Mouse (Mus musculus): ENCODE measurements around the gene Glyctk. TPM values are rescaled to one million over a fixed set of nuclear protein-coding genes. Genes with fewer than 3 reads are reported as not detected.

The Glyctk gene
- polyA plus RNA-seq, 1 experiment from 2014 or later, result 1.5 TPM

DNA sequence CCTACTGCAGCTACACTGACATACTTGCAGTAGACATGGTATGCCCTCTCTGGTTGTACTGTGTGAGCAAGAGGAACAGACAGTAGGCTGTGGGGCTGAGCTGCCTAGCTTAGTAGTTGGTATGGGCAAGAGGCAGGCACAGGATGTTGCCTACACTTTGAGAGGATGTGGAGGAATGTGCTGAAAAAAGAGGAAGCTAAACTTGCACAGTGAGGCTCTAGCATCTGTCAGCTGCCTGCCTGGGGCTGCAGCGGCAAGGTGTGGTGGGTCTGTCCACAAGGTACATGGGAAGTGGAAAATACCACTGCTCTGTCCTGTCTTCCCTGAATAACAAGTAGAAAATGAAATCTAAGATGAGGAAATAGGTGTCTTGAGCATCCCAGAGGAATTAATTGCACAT is 35.1 kb upstream of the Glyctk start:
- TF ChIP-seq CTCF (IDR thresholded peaks at IDR 0.05; ENCODE audit: low read depth), result no peak
- peaks cover 87% of the 10 kb centered on the region for H3K36me3 ChIP-seq (ENCODE audit: insufficient read depth)
- no peaks in the 10 kb centered on the region for H3K9me3 ChIP-seq (ENCODE audit: low read depth, low read length)
- no peaks in the 10 kb centered on the region for H3K27me3 ChIP-seq (ENCODE audit: insufficient read depth, low read length)
- peaks cover 5% of the 10 kb centered on the region; the same call in 1 of the 2 replicates for H3K4me1 ChIP-seq (ENCODE audit: insufficient read depth)
- H3K9ac ChIP-seq, result no peak overlapping the region
- no peak for ATAC-seq (ENCODE audit: insufficient read depth)
- no peak for DNase-seq
- no peak overlapping the region for H3K4me2 ChIP-seq
- H3K4me3 ChIP-seq (ENCODE audit: low read depth, low read length), result no peak overlapping the region
- H3K27ac ChIP-seq (ENCODE audit: low read depth), result no peak overlapping the region; the same call in 1 of the 2 replicates
- 85% methylated on average over 1 of the region's 1 CpGs for WGBS

DNA sequence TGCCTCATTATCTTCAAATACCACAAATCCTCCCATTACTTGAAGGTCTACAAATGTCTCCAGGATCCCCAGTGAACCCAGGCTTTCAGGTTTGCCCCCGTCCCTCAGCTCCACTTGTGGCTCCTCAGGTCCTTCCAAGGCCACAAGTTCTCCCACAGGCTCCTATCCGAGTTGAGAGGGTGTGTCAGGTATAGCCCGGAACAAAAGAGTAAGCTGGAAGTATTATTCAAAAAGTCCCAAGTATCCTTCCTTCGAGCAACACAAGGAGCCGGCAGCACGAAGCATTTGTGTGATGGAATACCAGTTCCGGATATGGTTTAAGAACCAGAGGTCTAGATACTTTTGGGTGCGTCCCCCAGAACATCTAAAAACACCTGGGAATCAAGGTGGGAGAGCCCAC is 34.1 kb upstream of the Glyctk start:
- H3K27ac ChIP-seq (ENCODE audit: low read depth), result no peak overlapping the region
- no peak for TF ChIP-seq CTCF (IDR thresholded peaks at IDR 0.05; ENCODE audit: low read depth)
- ATAC-seq (ENCODE audit: insufficient read depth) (no peak), DNase-seq (no peak)
- no peaks in the 10 kb centered on the region for H3K9me3 ChIP-seq (ENCODE audit: low read depth, low read length)
- peaks cover 88% of the 10 kb centered on the region for H3K36me3 ChIP-seq (ENCODE audit: insufficient read depth)
- no peaks in the 10 kb centered on the region for H3K4me1 ChIP-seq (ENCODE audit: insufficient read depth)
- no peaks in the 10 kb centered on the region for H3K27me3 ChIP-seq (ENCODE audit: insufficient read depth, low read length)
- H3K4me2 ChIP-seq, result no peak overlapping the region
- no peak overlapping the region for H3K4me3 ChIP-seq (ENCODE audit: low read depth, low read length)
- H3K9ac ChIP-seq, result no peak overlapping the region
- 88% methylated on average over 8 of the region's 8 CpGs for WGBS

DNA sequence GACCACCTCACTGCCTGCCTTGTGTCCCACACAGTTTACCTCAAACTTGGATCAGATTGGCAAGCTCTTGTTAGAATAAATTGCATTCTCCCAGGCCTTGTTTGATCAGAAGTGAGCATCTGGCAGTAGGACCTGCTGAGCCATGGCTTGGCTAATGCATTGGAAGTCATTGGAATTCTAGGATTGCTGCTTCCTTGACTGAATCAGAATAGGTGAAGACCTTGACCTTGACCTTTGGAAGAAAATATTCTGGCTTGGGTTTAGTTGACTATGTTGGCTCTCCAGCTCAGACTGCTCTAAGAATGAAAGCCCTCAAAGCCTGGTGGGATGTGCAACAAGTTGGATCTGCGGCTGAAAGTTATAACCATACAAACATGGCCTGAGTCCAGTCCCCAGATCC is 33.4 kb upstream of the Glyctk start:
- no peak for TF ChIP-seq CTCF (IDR thresholded peaks at IDR 0.05; ENCODE audit: low read depth)
- no peak for ATAC-seq (ENCODE audit: insufficient read depth)
- Histone ChIP-seq H3K27ac (ENCODE audit: low read depth) (no peak overlapping the region), H3K4me3 (ENCODE audit: low read depth, low read length) (no peak overlapping the region), H3K4me2 (no peak overlapping the region), H3K36me3 (ENCODE audit: insufficient read depth) (peaks cover 89% of the 10 kb centered on the region), H3K9ac (no peak overlapping the region), H3K9me3 (ENCODE audit: low read depth, low read length) (no peaks in the 10 kb centered on the region), H3K4me1 (ENCODE audit: insufficient read depth) (no peaks in the 10 kb centered on the region), H3K27me3 (ENCODE audit: insufficient read depth, low read length) (no peaks in the 10 kb centered on the region)
- WGBS, result 90% methylated on average over 1 of the region's 1 CpGs
- no peak for DNase-seq

DNA sequence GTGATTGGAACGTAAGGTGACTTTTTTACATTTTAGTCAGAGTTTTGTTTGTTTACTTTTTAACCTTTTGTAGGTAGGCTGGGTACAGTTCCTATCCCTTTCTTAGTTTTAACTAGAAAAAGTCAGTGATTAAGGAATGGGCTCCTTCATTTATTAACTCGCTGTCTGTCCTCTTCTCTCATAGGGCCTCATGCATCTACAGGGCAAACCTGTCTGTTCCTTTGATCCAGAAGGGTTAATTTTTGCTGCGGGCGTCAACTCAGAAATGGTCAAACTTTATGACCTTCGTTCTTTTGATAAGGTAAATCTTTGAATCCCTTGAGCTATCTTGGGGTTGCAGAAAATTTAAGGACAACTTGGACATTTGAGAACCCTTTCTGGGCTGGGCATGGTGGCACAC is 26.1 kb upstream of the Glyctk start:
- H3K4me3 ChIP-seq (ENCODE audit: low read depth, low read length), result no peak overlapping the region
- H3K4me1 ChIP-seq (ENCODE audit: insufficient read depth), result no peaks in the 10 kb centered on the region
- H3K27ac ChIP-seq (ENCODE audit: low read depth), result no peak overlapping the region
- H3K36me3 ChIP-seq (ENCODE audit: insufficient read depth), result peaks cover 99% of the 10 kb centered on the region
- no peaks in the 10 kb centered on the region for H3K9me3 ChIP-seq (ENCODE audit: low read depth, low read length)
- TF ChIP-seq CTCF (IDR thresholded peaks at IDR 0.05; ENCODE audit: low read depth), result no peak
- no peak overlapping the region for H3K4me2 ChIP-seq
- DNase-seq (no peak), ATAC-seq (ENCODE audit: insufficient read depth) (no peak)
- 87% methylated on average over 5 of the region's 5 CpGs for WGBS
- H3K27me3 ChIP-seq (ENCODE audit: insufficient read depth, low read length), result no peaks in the 10 kb centered on the region
- no peak overlapping the region for H3K9ac ChIP-seq

GRCm38 (mm10) chr9:106182146-106182545 is 24.2 kb upstream of the Glyctk start:
- Histone ChIP-seq H3K27me3 (ENCODE audit: insufficient read depth, low read length) (no peaks in the 10 kb centered on the region), H3K9me3 (ENCODE audit: low read depth, low read length) (no peaks in the 10 kb centered on the region), H3K4me3 (ENCODE audit: low read depth, low read length) (no peak overlapping the region), H3K36me3 (ENCODE audit: insufficient read depth) (peaks cover 99% of the 10 kb centered on the region), H3K4me1 (ENCODE audit: insufficient read depth) (no peaks in the 10 kb centered on the region), H3K9ac (no peak overlapping the region), H3K4me2 (no peak overlapping the region), H3K27ac (ENCODE audit: low read depth) (no peak overlapping the region)
- ATAC-seq (ENCODE audit: insufficient read depth) (no peak), DNase-seq (no peak)
- no peak for TF ChIP-seq CTCF (IDR thresholded peaks at IDR 0.05; ENCODE audit: low read depth)
- WGBS, result 87% methylated on average over 4 of the region's 4 CpGs

DNA sequence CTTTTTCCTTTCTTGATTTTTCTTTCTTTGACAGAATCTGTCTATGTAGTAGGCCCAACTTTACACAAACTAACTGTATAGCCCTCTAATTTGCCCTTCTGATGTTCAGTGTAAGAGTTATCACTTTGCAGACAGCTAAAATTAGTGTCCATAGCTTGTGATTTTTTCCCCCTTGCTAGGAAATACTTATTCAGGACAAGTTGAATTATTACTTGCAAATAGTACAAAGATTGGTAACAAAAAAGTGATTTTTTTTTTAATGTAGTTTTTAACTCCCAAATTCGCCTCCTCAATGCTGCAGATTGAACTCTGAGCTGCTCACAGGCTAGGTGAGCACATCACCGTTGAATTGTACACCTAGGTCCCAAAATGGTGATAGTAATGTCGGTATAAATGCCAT is 22.0 kb upstream of the Glyctk start:
- no peaks in the 10 kb centered on the region for H3K9me3 ChIP-seq (ENCODE audit: low read depth, low read length)
- H3K4me3 ChIP-seq (ENCODE audit: low read depth, low read length), result no peak overlapping the region
- H3K4me2 ChIP-seq, result no peak overlapping the region
- peaks cover 86% of the 10 kb centered on the region for H3K36me3 ChIP-seq (ENCODE audit: insufficient read depth)
- ATAC-seq (ENCODE audit: insufficient read depth) (no peak), DNase-seq (no peak)
- no peak overlapping the region for H3K9ac ChIP-seq
- TF ChIP-seq CTCF (IDR thresholded peaks at IDR 0.05; ENCODE audit: low read depth), result no peak
- H3K4me1 ChIP-seq (ENCODE audit: insufficient read depth), result no peaks in the 10 kb centered on the region
- H3K27me3 ChIP-seq (ENCODE audit: insufficient read depth, low read length), result no peaks in the 10 kb centered on the region
- no peak overlapping the region for H3K27ac ChIP-seq (ENCODE audit: low read depth)
- 92% methylated on average over 3 of the region's 3 CpGs for WGBS

GRCm38 (mm10) chr9:106179454-106179853 is 21.5 kb upstream of the Glyctk start:
- H3K4me1 ChIP-seq (ENCODE audit: insufficient read depth), result no peaks in the 10 kb centered on the region
- no peak overlapping the region for H3K9ac ChIP-seq
- H3K27ac ChIP-seq (ENCODE audit: low read depth), result no peak overlapping the region
- H3K9me3 ChIP-seq (ENCODE audit: low read depth, low read length), result no peaks in the 10 kb centered on the region
- no peaks in the 10 kb centered on the region for H3K27me3 ChIP-seq (ENCODE audit: insufficient read depth, low read length)
- no peak overlapping the region for H3K4me3 ChIP-seq (ENCODE audit: low read depth, low read length)
- no peak for TF ChIP-seq CTCF (IDR thresholded peaks at IDR 0.05; ENCODE audit: low read depth)
- 82% methylated on average over 2 of the region's 2 CpGs for WGBS
- H3K4me2 ChIP-seq, result no peak overlapping the region
- no peak for ATAC-seq (ENCODE audit: insufficient read depth)
- H3K36me3 ChIP-seq (ENCODE audit: insufficient read depth), result peaks cover 83% of the 10 kb centered on the region
- DNase-seq, result no peak

GRCm38 (mm10) chr9:106177799-106178198 is 19.9 kb upstream of the Glyctk start:
- ATAC-seq (ENCODE audit: insufficient read depth), result no peak
- H3K27me3 ChIP-seq (ENCODE audit: insufficient read depth, low read length), result no peaks in the 10 kb centered on the region
- no peak overlapping the region for H3K9ac ChIP-seq
- H3K27ac ChIP-seq (ENCODE audit: low read depth), result no peak overlapping the region
- WGBS, result 85% methylated on average over 6 of the region's 6 CpGs
- no peak overlapping the region for H3K4me3 ChIP-seq (ENCODE audit: low read depth, low read length)
- H3K36me3 ChIP-seq (ENCODE audit: insufficient read depth), result peaks cover 73% of the 10 kb centered on the region
- no peaks in the 10 kb centered on the region for H3K9me3 ChIP-seq (ENCODE audit: low read depth, low read length)
- no peak for DNase-seq
- H3K4me1 ChIP-seq (ENCODE audit: insufficient read depth), result peaks cover 14% of the 10 kb centered on the region
- no peak overlapping the region for H3K4me2 ChIP-seq
- TF ChIP-seq CTCF (IDR thresholded peaks at IDR 0.05; ENCODE audit: low read depth), result no peak
